Mouse (Mus musculus) forebrain, embryonic 13.5 days (tissue): Measurements from ENCODE around the gene Erc1. TPM values are rescaled to one million over a fixed set of nuclear protein-coding genes. Genes with fewer than 3 reads are reported as not detected.

Experiments
- ATAC-seq: fragments of 200-750 bp; cut with Nextera tagmentation; 2 replicates; pipeline ENCODE4 v1.8.0; 2017
- H3K27ac ChIP-seq: fragments of 300-500 bp; sonication (generic); 2 replicates; pipeline ENCODE4 v1.5.1; 2015; ENCODE audit warnings: inconsistent platforms, mild to moderate bottlenecking, moderate library complexity
- H3K27me3 ChIP-seq: fragments of 300-500 bp; sonication (generic); 2 replicates; pipeline ENCODE4 v1.6.1; 2015; ENCODE audit warnings: mild to moderate bottlenecking, inconsistent platforms
- H3K36me3 ChIP-seq: fragments of 300-500 bp; sonication (generic); 2 replicates; pipeline ENCODE4 v1.6.1; 2015; ENCODE audit warnings: mild to moderate bottlenecking, inconsistent platforms; ENCODE audit not compliant: poor library complexity, severe bottlenecking
- H3K4me1 ChIP-seq: fragments of 300-500 bp; sonication (generic); 2 replicates; pipeline ENCODE4 v1.6.1; 2015; ENCODE audit warnings: inconsistent platforms
- H3K4me2 ChIP-seq: fragments of 300-500 bp; sonication (generic); 2 replicates; pipeline ENCODE4 v1.6.1; 2015; ENCODE audit warnings: inconsistent platforms, mild to moderate bottlenecking, moderate library complexity
- H3K4me3 ChIP-seq: fragments of 300-500 bp; sonication (generic); 2 replicates; pipeline ENCODE4 v1.5.1; 2015; ENCODE audit warnings: mild to moderate bottlenecking, inconsistent platforms
- H3K9ac ChIP-seq: fragments of 300-500 bp; sonication (generic); 2 replicates; pipeline ENCODE4 v1.6.1; 2015; ENCODE audit warnings: mild to moderate bottlenecking, inconsistent platforms
- H3K9me3 ChIP-seq: fragments of 300-500 bp; sonication (generic); replicated peaks from 2 replicates; pipeline ENCODE4 v1.6.1; 2016; ENCODE audit warnings: inconsistent platforms
- WGBS: fragments of 180-500 bp; shearing (Covaris S2); methylation state at CpG from one replicate; pipeline ENCODE4 v1.1.7; 2015; 5-methylcytosine and 5-hydroxymethylcytosine counted together
- polyA plus RNA-seq: library from polyadenylated mRNA; unstranded; fragments of >200 nt; fragmentation: Nextera tagmentation; extraction: Ambion mirVana; gene quantifications from 2 replicates; pipeline ENCODE4 v1.2.1, GENCODE M21; 2015

The Erc1 gene
- 30.1 and 31.3 TPM in 2 replicates for polyA plus RNA-seq

DNA sequence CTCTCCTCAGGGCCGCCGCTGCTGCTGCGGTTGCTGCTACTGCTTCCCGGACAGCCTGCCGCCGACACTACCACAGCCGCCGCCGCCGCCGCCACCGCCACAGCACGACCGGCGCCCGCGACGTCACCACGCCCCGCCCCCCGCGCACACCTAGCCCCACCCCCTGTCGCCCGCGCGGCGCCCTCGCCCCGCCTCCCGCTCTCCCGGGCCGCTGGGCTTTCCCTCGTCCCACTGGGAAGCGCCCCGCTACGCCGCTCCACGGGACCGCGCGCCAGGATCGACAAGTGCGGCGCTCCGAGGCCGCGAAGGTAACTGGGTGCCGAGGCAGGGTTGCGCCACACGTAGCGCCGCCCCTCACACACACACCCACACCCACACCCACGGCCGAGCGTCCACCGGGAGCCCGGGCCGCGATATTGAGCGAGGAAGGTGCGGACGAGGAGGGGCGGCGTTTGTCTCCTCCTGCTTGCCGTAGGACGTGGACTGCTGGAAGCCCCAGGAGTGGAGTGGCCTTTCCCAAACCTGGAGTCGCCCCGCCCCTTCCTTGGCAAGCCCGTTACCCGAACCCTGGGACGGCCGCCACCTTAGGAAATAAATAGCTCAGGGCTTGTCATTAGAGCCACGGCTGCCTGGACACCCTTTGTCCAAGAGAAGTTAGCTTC is at the start of gene Erc1:
Erc1 (minus strand) TSS at position 134 of the 662 bp plus-strand sequence.
- ATAC-seq, result peak; percentile 94
- Histone ChIP-seq H3K9me3 (no peaks in the 10 kb centered on the region), H3K4me2 (peak within 1 kb of the TSS; percentile 75), H3K27me3 (no peaks in the 10 kb centered on the region), H3K36me3 (no peaks in the 10 kb centered on the region), H3K27ac (peak within 1 kb of the TSS; percentile 97), H3K9ac (peak within 1 kb of the TSS; percentile 91), H3K4me1 (peaks cover 23% of the 10 kb centered on the region), H3K4me3 (peak within 1 kb of the TSS; percentile 87)
- WGBS, result under 1% methylated on average over 63 of the region's 73 CpGs

DNA sequence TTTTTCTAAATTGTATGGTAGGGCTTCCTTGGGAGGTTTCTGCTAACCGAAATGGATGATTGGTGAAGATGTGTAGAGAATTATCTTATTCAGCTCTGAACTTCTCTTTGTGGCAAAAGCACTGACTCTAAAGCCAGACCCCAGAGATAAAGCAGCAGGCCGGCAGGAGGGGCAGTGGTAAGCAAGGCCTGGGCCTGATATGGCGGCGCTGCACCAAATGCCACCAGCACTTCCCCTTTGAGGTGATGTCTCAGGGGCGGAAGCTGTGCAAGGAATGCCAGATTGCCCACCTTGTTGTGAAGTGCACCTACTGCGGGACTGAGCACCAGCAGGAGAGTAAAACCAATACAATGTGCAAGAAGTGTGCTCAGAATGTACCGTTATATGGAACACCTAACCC is 44.7 kb upstream of the Erc1 start:
- Histone ChIP-seq H3K4me2 (no peak overlapping the region), H3K36me3 (no peaks in the 10 kb centered on the region), H3K27ac (no peak overlapping the region), H3K9me3 (no peaks in the 10 kb centered on the region), H3K9ac (no peak overlapping the region), H3K27me3 (no peaks in the 10 kb centered on the region), H3K4me3 (no peak overlapping the region), H3K4me1 (no peaks in the 10 kb centered on the region)
- WGBS, result 89% methylated on average over 7 of the region's 7 CpGs
- ATAC-seq, result no peak

DNA sequence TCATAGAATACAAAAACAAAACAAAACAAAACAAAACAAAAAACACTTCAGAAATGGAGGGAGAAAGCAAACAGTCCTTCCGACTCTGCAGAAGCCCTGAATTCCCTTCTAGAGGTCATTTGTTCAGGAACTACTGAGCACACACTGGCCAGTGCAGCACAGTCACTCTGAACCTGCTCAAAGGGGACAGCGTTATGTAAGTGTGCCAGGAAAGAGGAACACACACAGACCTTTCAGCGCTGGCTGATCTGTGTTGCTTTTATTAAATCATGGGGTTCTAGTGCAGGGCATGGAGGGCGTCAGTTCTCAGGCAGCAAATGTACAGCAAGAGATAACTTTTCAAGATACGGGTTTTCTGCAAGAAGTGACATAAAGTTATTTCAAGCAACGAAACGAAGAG is 35.2 kb upstream of the Erc1 start:
- no peak overlapping the region for H3K27ac ChIP-seq
- no peaks in the 10 kb centered on the region for H3K4me1 ChIP-seq
- no peaks in the 10 kb centered on the region for H3K9me3 ChIP-seq
- H3K4me2 ChIP-seq, result no peak overlapping the region
- WGBS, result 84% methylated on average over 7 of the region's 7 CpGs
- H3K27me3 ChIP-seq, result no peaks in the 10 kb centered on the region
- no peaks in the 10 kb centered on the region for H3K36me3 ChIP-seq
- no peak overlapping the region for H3K4me3 ChIP-seq
- ATAC-seq, result no peak
- no peak overlapping the region for H3K9ac ChIP-seq

DNA sequence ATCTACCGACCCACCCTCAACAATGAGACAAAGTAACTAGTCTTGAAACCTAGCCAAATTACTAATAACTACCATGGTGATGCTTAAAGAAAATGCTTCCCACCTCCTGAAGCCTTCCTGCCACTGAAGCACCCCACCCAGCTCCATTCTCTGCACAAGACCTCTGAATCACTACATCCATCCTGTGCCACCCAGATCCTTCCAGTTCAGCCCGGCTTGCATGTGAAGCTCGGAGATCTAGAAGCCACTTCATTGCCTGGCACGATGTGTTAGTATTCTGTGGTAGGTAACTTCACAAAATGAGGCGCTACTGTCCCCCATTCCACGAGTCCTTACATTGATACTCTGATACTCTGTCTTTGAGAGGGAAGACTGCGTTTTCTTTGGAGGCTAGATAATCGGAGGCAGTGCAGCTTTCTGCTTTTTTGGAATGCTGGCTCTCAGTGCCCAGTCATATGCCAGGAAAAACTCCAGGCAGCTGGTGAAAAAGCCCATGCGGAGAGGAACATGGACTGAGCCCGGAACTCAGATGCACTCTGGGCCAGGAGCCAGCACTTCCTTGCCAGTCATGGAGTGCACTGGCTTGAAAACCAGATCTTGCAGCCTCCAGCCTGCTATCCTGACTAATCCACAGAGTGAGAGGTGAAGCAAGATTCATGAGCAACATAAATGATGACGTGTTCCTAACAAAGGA is 16.5 kb upstream of the Erc1 start:
- 86% methylated on average over 11 of the region's 11 CpGs for WGBS
- Histone ChIP-seq H3K27me3 (no peaks in the 10 kb centered on the region), H3K4me3 (no peak overlapping the region), H3K9me3 (no peaks in the 10 kb centered on the region), H3K36me3 (no peaks in the 10 kb centered on the region), H3K4me2 (no peak overlapping the region), H3K9ac (no peak overlapping the region), H3K4me1 (no peaks in the 10 kb centered on the region), H3K27ac (no peak overlapping the region)
- ATAC-seq, result peak; percentile 77; the same call in 1 of the 2 replicates

DNA sequence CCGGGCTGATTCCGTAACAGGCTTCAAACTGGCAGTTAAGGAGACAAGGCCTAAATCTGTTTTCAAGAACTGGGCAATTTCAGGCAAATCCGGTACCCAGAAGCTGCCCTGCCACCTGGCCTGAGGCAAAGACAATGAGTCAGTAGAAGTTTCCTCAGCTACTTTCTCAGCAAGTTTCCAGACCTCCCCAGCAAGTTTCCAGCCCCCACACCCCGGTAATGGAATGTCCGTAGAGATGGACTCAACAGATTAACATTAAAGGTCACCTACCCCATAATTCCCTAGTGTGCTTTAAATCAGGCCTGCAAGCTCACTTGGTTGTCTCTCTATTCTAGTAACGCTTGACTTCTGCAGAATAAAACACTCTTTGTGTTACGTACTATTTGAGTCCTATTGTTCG is 13.6 kb upstream of the Erc1 start:
- Histone ChIP-seq H3K27ac (no peak overlapping the region), H3K4me1 (no peaks in the 10 kb centered on the region), H3K9me3 (no peaks in the 10 kb centered on the region), H3K4me3 (no peak overlapping the region), H3K36me3 (no peaks in the 10 kb centered on the region), H3K27me3 (no peaks in the 10 kb centered on the region), H3K4me2 (no peak overlapping the region), H3K9ac (no peak overlapping the region)
- ATAC-seq, result no peak
- WGBS, result 35% methylated on average over 8 of the region's 8 CpGs

DNA sequence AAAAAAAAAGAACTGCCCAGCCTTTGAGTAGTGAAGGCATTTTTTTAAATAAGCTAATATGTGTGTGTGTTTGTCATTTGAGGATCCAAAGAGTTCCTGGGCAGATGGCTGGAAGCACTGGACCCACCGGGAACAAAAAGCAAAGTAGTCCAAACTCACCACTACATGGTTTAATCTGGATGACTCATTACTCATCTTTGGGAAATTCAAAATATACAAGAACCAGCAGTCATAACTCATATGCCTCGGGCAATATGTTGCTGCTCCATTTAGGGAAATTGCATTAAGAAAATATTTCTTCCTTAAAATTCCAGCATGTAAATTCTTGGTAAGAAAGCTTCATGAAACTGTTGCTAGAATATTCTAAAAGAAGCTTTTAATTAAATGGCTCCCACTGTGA is 12.3 kb upstream of the Erc1 start:
- no peak overlapping the region for H3K27ac ChIP-seq
- 90% methylated on average over 2 of the region's 2 CpGs for WGBS
- H3K36me3 ChIP-seq, result no peaks in the 10 kb centered on the region
- no peak overlapping the region for H3K4me3 ChIP-seq
- H3K4me1 ChIP-seq, result peaks cover 9% of the 10 kb centered on the region
- no peaks in the 10 kb centered on the region for H3K27me3 ChIP-seq
- no peaks in the 10 kb centered on the region for H3K9me3 ChIP-seq
- no peak overlapping the region for H3K9ac ChIP-seq
- no peak overlapping the region for H3K4me2 ChIP-seq
- no peak for ATAC-seq

DNA sequence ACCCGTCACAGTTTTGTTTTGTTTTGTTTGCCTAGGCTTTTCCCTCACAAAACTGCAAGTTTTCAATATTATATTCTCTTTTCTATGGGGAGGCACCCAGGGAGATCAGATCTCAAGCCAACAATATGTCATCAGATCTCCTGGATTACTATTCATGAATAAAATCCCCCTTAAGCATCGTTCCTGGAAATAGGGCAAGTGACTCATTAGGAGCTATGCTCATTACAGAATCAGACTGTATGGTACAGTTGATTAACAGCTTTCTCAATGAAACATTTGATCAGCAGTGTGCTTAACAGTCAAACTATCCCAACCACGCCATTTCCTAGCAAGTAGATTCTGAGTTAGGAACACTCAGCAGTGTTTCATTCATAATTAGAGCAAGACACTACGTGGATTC is 7.5 kb upstream of the Erc1 start:
- 51% methylated on average over 4 of the region's 4 CpGs for WGBS
- ATAC-seq, result peak; percentile 50; the same call in 1 of the 2 replicates

DNA sequence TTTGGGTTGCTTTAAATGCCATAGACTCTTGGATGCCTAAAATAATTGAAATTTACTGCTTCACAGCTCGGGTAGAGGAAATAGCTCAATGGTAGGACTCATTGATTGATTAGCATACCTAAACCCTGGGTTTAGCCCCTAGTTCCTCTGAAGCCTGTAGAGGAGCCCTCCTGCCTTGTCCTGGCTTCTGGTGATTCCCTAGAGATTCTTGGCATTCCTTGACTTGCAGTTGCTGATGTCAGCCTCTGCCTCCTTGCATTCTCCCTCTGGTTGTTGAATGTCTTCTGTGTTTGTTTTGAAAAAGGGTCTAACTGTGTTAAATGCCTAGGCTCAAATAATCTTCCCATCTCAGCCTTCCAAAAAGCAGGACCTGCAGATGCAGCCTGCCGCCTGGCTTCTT is 6.2 kb upstream of the Erc1 start:
- Histone ChIP-seq H3K9ac (no peak overlapping the region), H3K27me3 (no peaks in the 10 kb centered on the region), H3K36me3 (no peaks in the 10 kb centered on the region), H3K4me2 (no peak overlapping the region), H3K4me1 (peaks cover 12% of the 10 kb centered on the region), H3K27ac (no peak overlapping the region), H3K9me3 (no peaks in the 10 kb centered on the region), H3K4me3 (no peak overlapping the region)
- ATAC-seq, result no peak
- WGBS, result 45% methylated on average over 2 of the region's 2 CpGs

More for the DNA sequence above, 7.5 kb upstream of the Erc1 start:
- Histone ChIP-seq H3K36me3 (no peaks in the 10 kb centered on the region), H3K9ac (no peak overlapping the region), H3K27ac (no peak overlapping the region), H3K4me3 (no peak overlapping the region), H3K9me3 (no peaks in the 10 kb centered on the region), H3K4me1 (peaks cover 9% of the 10 kb centered on the region), H3K27me3 (no peaks in the 10 kb centered on the region), H3K4me2 (no peak overlapping the region)

DNA sequence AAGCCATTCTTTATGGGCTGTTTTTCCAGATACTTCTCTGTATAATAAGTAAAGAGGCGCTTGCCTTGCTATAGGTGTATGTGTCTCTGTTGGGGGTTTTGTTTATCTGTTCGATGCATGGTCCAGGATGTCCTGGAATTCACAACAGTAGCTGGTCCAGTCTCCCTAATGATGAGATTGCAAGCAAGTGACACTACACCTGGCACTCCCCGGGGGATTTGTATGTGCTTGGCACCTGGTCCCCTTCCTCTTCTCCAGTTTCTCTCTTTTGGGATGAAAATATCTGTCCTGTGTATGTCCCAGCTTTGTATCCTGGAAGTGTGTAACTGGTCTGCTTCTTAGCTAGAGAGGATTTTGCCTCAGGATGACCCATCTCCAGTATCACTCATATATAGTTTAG is 1.9 kb upstream of the Erc1 start:
- ATAC-seq, result no peak
- Histone ChIP-seq H3K4me1 (peaks cover 23% of the 10 kb centered on the region), H3K36me3 (no peaks in the 10 kb centered on the region), H3K9me3 (no peaks in the 10 kb centered on the region), H3K9ac (no peak overlapping the region), H3K4me2 (no peak overlapping the region), H3K4me3 (no peak overlapping the region), H3K27ac (no peak overlapping the region), H3K27me3 (no peaks in the 10 kb centered on the region)
- WGBS, result 93% methylated on average over 3 of the region's 3 CpGs

DNA sequence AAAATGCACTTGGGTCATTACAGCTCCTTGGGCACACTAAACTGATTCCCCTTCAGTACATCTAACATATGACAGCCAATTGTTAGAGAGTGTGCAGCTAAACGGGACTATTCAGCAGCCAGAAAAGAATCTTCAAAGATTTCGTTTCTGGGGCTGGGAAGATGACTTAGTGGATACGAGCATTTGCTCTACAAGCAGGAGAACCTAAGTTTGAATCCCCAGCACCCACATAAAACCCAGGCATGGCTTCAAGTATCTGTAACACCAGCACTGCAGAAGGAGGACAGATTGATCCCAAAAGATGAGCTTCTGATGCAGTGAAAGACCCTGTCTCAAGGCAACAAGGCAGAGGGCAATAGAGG is 1.4 kb upstream of the Erc1 start:
- peaks cover 23% of the 10 kb centered on the region for H3K4me1 ChIP-seq
- H3K4me3 ChIP-seq, result peak overlapping the region; percentile 87; the same call in 1 of the 2 replicates
- WGBS, result 44% methylated on average over 3 of the region's 3 CpGs
- H3K27ac ChIP-seq, result no peak overlapping the region
- H3K9ac ChIP-seq, result peak overlapping the region; percentile 91
- no peaks in the 10 kb centered on the region for H3K36me3 ChIP-seq
- no peak for ATAC-seq
- H3K9me3 ChIP-seq, result no peaks in the 10 kb centered on the region
- no peaks in the 10 kb centered on the region for H3K27me3 ChIP-seq
- H3K4me2 ChIP-seq, result peak overlapping the region; percentile 75

DNA sequence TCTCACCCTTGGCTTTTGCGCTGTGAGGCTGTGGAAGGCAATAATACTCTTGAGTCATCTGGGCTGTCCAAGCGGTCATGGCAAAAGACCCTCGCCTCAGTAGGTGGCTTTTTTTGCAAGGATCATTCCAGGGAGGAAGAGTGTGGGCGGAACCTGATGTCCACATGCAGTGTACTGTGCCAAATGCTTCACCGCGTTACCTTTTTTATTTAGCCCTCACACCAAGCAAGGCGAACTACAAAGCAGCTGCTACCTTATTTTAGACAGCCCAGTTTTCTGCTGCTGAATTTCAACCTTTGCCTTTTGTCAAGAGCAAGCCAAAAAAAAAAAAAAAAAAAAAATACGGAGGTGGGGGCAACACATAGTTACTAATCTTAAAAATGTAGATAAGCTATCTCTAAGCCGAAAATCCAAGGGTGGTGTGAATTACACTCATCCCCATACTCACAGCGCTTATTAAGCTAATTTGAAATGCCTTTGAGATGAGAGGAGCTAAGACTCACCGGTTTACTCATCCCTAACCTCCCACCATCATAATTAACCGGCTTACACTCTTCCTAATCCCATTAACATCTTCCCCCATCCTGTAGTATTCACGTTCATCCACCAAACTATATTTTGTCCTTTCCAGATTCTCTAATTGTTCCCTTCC is 855 bp upstream of the Erc1 start:
- Histone ChIP-seq H3K4me3 (peak overlapping the region; percentile 87), H3K4me1 (peaks cover 23% of the 10 kb centered on the region), H3K9me3 (no peaks in the 10 kb centered on the region), H3K9ac (peak overlapping the region; percentile 91), H3K27me3 (no peaks in the 10 kb centered on the region), H3K36me3 (no peaks in the 10 kb centered on the region), H3K4me2 (peak overlapping the region; percentile 75), H3K27ac (peak overlapping the region; percentile 97)
- 11% methylated on average over 13 of the region's 13 CpGs for WGBS
- ATAC-seq, result peak; percentile 39

DNA sequence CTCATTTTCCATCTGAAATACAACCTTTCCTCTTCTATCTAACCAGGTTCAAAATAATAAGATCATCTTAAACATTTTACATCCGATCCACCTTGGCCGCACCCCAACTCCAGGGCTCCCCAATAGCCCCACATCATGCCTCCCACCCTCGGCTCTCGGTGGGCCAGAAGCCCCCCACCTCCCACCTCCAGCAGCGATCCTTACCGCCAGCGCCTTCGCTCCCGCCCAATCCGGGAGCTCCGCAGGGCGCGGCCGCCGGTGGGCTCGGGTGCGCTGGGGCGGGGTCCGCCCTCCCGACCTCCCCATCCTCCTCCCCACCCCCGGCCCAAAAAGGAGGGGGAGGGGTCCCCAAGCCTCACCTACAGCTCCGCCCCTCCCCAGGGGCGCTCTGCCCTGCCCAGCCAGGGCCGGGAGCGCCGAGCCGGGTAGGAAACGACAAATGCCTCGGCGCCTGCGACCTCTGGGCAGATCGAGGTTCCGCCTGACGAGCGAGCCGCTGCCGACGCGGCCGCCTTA is 391 bp downstream of the Erc1 start:
- H3K27ac ChIP-seq, result peak overlapping the region; percentile 97
- H3K4me2 ChIP-seq, result peak overlapping the region; percentile 75
- H3K36me3 ChIP-seq, result no peaks in the 10 kb centered on the region
- WGBS, result 0% methylated on average over 39 of the region's 40 CpGs
- H3K9ac ChIP-seq, result peak overlapping the region; percentile 91
- ATAC-seq, result peak; percentile 37
- no peaks in the 10 kb centered on the region for H3K9me3 ChIP-seq
- peaks cover 23% of the 10 kb centered on the region for H3K4me1 ChIP-seq
- H3K27me3 ChIP-seq, result no peaks in the 10 kb centered on the region
- peak overlapping the region; percentile 87 for H3K4me3 ChIP-seq
